Mouse (Mus musculus): ENCODE measurements around the gene Etfa.

DNA sequence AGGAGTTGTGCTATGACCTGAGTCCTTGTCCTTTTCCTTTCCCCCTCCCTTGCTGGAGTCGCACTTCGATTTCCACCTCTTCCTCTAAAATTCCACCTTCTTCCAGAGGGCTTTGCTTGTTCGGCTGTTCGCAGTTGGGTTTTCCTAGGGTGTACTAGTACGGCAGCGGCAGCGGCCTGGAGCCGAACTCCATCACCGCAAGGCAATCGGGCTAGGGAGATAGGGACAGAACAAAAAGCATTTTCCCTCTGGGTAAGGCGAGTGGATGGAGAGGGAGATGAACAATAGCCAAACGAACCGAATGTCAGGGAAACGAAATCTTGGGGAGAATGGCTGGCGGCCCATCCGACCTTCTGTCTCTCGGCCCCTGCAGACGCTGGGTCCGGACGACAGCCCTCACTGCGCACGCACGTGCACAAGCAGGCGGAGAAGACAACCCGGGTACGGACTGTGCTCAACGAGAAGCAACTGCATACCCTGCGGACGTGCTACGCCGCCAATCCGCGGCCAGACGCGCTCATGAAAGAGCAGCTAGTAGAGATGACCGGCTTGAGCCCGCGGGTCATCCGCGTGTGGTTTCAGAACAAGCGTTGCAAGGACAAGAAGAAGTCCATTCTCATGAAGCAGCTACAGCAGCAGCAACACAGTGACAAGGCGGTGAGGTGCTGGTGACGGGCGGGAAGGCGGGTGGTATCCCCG, 31.8 kb upstream of the Etfa start:
- no peak for TF ChIP-seq CTCF (IDR thresholded peaks at IDR 0.05; ENCODE audit: low read depth)
- no peak for TF ChIP-seq EP300 (IDR thresholded peaks at IDR 0.05; ENCODE audit: low read depth)
